16 mouse cellular contexts compared by ENCODE assay signal in the genomic region with DNA sequence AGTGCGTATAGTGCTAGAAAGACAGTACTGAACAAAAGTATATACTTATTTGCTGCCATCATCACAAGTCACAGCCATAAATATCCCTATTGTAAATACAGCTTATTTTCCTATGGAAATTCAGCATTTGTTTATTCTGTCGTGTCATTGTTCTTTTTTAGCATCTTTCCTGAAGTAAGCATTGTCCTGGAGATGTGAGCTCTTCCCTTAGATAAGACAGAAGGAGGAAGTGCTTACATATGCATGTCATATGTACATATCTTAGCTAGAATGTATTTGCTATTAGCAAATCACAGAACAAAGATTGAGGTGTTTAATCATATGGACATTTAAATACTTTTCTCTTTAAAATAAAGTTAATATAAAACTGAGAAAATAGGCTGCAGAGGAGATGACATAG.
"Had no signal": no experiment of that assay in that cellular context is flagged by ENCODE, and none has a peak within 500 bp of the region (broad histone marks: within the 10 kb centered on the region; RNA-seq: fewer than 3 reads in every experiment).

No protein-coding gene starts in this region.

- H3K4me3 ChIP-seq: neural tube, embryonic 12.5 days; neural tube, embryonic 13.5 days; neural tube, embryonic 15.5 days; stomach, embryonic 15.5 days had no signal

- DNase-seq: retina, postnatal 1 day; right cerebral cortex, adult 18-20 months; right cerebral cortex, postnatal 14 days; right cerebral cortex, postnatal 4 days; spleen, adult 18-20 months; thymus, adult 18-20 months; thymus, adult 2 months; thymus, postnatal 14 days; thymus, postnatal 25 days; thymus, postnatal 36 days; thymus, postnatal 4 days had no signal

- H3K9me3 ChIP-seq: neural tube, embryonic 12.5 days; neural tube, embryonic 13.5 days; neural tube, embryonic 15.5 days; stomach, embryonic 15.5 days had no signal

- H3K27me3 ChIP-seq: neural tube, embryonic 12.5 days; neural tube, embryonic 13.5 days; neural tube, embryonic 15.5 days; stomach, embryonic 15.5 days had no signal

- H3K9ac ChIP-seq: neural tube, embryonic 12.5 days; neural tube, embryonic 13.5 days; neural tube, embryonic 15.5 days; stomach, embryonic 15.5 days had no signal

- H3K4me1 ChIP-seq: neural tube, embryonic 12.5 days; neural tube, embryonic 13.5 days; neural tube, embryonic 15.5 days; stomach, embryonic 15.5 days had no signal

- H3K27ac ChIP-seq: neural tube, embryonic 12.5 days; neural tube, embryonic 13.5 days; neural tube, embryonic 15.5 days; stomach, embryonic 15.5 days; stomach, postnatal 0 days had no signal
